Mouse (Mus musculus): ENCODE results near the gene Nlgn3. TPM values are rescaled to one million over a fixed set of nuclear protein-coding genes. Genes with fewer than 3 reads are reported as not detected.
A peak's percentile ranks its signal among the peaks of the same experiment; 100 is the strongest.
"Not testable (repeated sequence)": the region's sequence is repeated elsewhere in the genome, so short reads cannot be mapped to it uniquely, and the experiment has no call there.

The Nlgn3 gene
- polyA plus RNA-seq, 2 experiments, result 0.05 to 0.06 TPM

GRCm38 (mm10) chrX:101345456-101345855 lies 46.5 kb downstream of the Nlgn3 start:
- TF ChIP-seq EP300 (IDR thresholded peaks at IDR 0.05; ENCODE audit: low read depth) (no peak), CTCF (IDR thresholded peaks at IDR 0.05; ENCODE audit: low read depth) (no peak)
- ATAC-seq (ENCODE audit: insufficient read depth), result no peak
- Histone ChIP-seq H3K27me3 (ENCODE audit: control insufficient read depth, insufficient read depth, low read length) (no peaks in the 10 kb centered on the region), H3K27ac (no peak overlapping the region), H3K36me3 (replicated peaks; ENCODE audit: control insufficient read depth, insufficient read depth, low read depth) (no peaks in the 10 kb centered on the region), H3K4me3 (ENCODE audit: insufficient read depth in 1 of 2, low read depth in 2 of 2, low read length in 2 of 2) (no peak overlapping the region), H3K9me3 (ENCODE audit: control insufficient read depth, low read length) (no peaks in the 10 kb centered on the region), H3K4me1 (replicated peaks; ENCODE audit: control insufficient read depth in 2 of 2, insufficient read depth in 2 of 2, low read length in 1 of 2) (no peaks in the 10 kb centered on the region), H3K9ac (replicated peaks) (no peak overlapping the region), H3K4me2 (ENCODE audit: low read depth) (no peak overlapping the region)
- no peak for DNase-seq (ENCODE audit: low read depth in 3 of 3, low spot score in 3 of 3)
- WGBS (ENCODE audit: insufficient replicate concordance), result 39% methylated on average over 2 of the region's 2 CpGs

DNA sequence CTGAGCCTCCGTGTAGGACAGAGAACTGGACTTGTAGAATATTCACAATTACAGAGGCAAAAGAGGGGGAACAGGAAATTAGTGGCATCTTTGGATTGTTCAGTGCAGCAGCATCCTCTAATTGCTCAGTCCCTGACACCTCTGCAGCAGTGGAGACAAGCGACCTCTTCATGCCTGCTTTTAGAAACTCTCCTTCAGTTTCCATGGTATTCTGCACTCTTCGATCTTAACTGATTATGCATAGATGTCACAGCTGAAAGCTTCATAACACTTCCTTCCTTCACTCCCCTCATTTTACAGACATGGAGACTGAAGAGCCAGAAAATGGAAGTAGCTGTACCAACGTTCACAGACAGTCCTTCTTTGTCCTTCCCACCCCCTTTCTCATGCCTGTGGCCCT lies 47.5 kb downstream of the Nlgn3 start:
- no peak overlapping the region for H3K4me2 ChIP-seq (ENCODE audit: low read depth)
- no peak overlapping the region for H3K9ac ChIP-seq (replicated peaks)
- H3K9me3 ChIP-seq (ENCODE audit: control insufficient read depth, low read length), result no peaks in the 10 kb centered on the region
- ATAC-seq (ENCODE audit: insufficient read depth), result no peak
- WGBS (ENCODE audit: insufficient replicate concordance), result 17% methylated on average over 4 of the region's 4 CpGs
- no peak for TF ChIP-seq EP300 (IDR thresholded peaks at IDR 0.05; ENCODE audit: low read depth)
- no peak for TF ChIP-seq CTCF (IDR thresholded peaks at IDR 0.05; ENCODE audit: low read depth)
- DNase-seq (ENCODE audit: low read depth in 3 of 3, low spot score in 3 of 3), result no peak
- no peaks in the 10 kb centered on the region for H3K36me3 ChIP-seq (replicated peaks; ENCODE audit: control insufficient read depth, insufficient read depth, low read depth)
- H3K4me1 ChIP-seq (replicated peaks; ENCODE audit: control insufficient read depth in 2 of 2, insufficient read depth in 2 of 2, low read length in 1 of 2), result peaks cover 0 to 2% of the 10 kb centered on the region in 2 experiments; a peak in 2 of 4 replicates
- no peak overlapping the region for H3K4me3 ChIP-seq (ENCODE audit: insufficient read depth in 1 of 2, low read depth in 2 of 2, low read length in 2 of 2)
- no peak overlapping the region for H3K27ac ChIP-seq
- no peaks in the 10 kb centered on the region for H3K27me3 ChIP-seq (ENCODE audit: control insufficient read depth, insufficient read depth, low read length)

GRCm38 (mm10) chrX:101351188-101351587 lies 52.2 kb downstream of the Nlgn3 start:
- H3K9me3 ChIP-seq (ENCODE audit: control insufficient read depth, low read length), result no peaks in the 10 kb centered on the region
- H3K27me3 ChIP-seq (ENCODE audit: control insufficient read depth, insufficient read depth, low read length), result no peaks in the 10 kb centered on the region
- no peak for TF ChIP-seq CTCF (IDR thresholded peaks at IDR 0.05; ENCODE audit: low read depth)
- peak; percentile 30; the same call in 1 of the 2 replicates for TF ChIP-seq EP300 (IDR thresholded peaks at IDR 0.05; ENCODE audit: low read depth)
- 0 out of 2 replicates have a peak overlapping the region, but pooled peaks have one; percentile 15 for H3K4me2 ChIP-seq (ENCODE audit: low read depth)
- ATAC-seq (ENCODE audit: insufficient read depth), result peak; percentile 55; the same call in 1 of the 2 replicates
- 38% methylated on average over 4 of the region's 4 CpGs for WGBS (ENCODE audit: insufficient replicate concordance)
- H3K27ac ChIP-seq, result no peak overlapping the region
- no peak overlapping the region for H3K4me3 ChIP-seq (ENCODE audit: insufficient read depth in 1 of 2, low read depth in 2 of 2, low read length in 2 of 2)
- H3K4me1 ChIP-seq (replicated peaks; ENCODE audit: control insufficient read depth in 2 of 2, insufficient read depth in 2 of 2, low read length in 1 of 2), result peaks cover 0 to 2% of the 10 kb centered on the region in 2 experiments; a peak in 2 of 4 replicates
- H3K9ac ChIP-seq (replicated peaks), result no peak overlapping the region
- no peaks in the 10 kb centered on the region for H3K36me3 ChIP-seq (replicated peaks; ENCODE audit: control insufficient read depth, insufficient read depth, low read depth)
- peak in 2 of 3 experiments; percentile 29 to 33 for DNase-seq (ENCODE audit: low read depth in 3 of 3, low spot score in 3 of 3)

DNA sequence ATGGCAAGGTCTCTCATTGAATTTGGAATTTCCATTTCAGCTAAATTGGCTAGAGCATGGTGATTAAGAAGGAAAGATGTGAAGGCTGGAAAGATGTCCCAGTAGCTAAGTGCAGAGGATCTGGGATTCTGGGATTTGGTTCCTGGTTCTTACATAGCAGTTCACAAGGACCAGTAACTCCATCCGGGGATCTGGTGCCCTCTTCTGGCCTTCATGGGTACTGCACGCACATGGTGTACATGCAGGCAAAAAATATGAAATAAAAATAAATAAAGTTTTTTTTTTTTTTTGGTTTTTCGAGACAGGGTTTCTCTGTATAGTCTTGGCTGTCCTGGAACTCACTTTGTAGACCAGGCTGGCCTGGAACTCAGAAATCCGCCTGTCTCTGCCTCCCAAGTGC lies 59.9 kb downstream of the Nlgn3 start:
- 40% methylated on average over 3 of the region's 4 CpGs for WGBS (ENCODE audit: insufficient replicate concordance)
- ATAC-seq (ENCODE audit: insufficient read depth); H3K9ac ChIP-seq (replicated peaks); H3K9me3 ChIP-seq (ENCODE audit: control insufficient read depth, low read length); H3K27me3 ChIP-seq (ENCODE audit: control insufficient read depth, insufficient read depth, low read length); H3K4me1 ChIP-seq (replicated peaks; ENCODE audit: control insufficient read depth in 2 of 2, insufficient read depth in 2 of 2, low read length in 1 of 2); H3K27ac ChIP-seq; H3K36me3 ChIP-seq (replicated peaks; ENCODE audit: control insufficient read depth, insufficient read depth, low read depth); H3K4me2 ChIP-seq (ENCODE audit: low read depth); H3K4me3 ChIP-seq (ENCODE audit: insufficient read depth in 1 of 2, low read depth in 2 of 2, low read length in 2 of 2): not testable (repeated sequence)
- TF ChIP-seq CTCF (IDR thresholded peaks at IDR 0.05; ENCODE audit: low read depth), result peak; percentile 64
- DNase-seq (ENCODE audit: low read depth in 3 of 3, low spot score in 3 of 3), result peak in 1 of 3 experiments; percentile 3

DNA sequence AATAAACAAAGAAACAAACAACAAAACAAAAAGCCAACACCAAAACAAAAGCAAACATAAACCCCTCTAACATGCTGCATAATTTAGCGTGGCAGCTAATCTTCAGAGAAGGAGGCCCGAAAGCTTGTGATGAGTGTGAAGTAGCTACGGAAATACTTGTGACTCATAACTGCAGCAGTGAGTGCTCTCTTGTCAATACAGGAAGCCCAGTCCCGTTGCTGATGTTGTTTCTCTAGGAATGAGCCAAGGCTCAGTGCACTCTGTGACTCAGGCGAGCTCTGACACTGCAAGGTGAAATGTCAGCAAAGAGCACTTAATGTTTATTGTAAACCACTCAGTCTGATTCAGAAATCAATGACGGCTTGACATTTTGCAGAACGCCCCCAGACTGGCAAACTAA lies 70.0 kb downstream of the Nlgn3 start:
- no peaks in the 10 kb centered on the region for H3K9me3 ChIP-seq (ENCODE audit: control insufficient read depth, low read length)
- DNase-seq (ENCODE audit: low read depth in 3 of 3, low spot score in 3 of 3), result no peak

More for the DNA sequence above, 70.0 kb downstream of the Nlgn3 start:
- no peak overlapping the region for H3K9ac ChIP-seq (replicated peaks)
- no peaks in the 10 kb centered on the region; the same call in 1 of the 2 replicates for H3K27me3 ChIP-seq (ENCODE audit: control insufficient read depth, insufficient read depth, low read length)
- no peak overlapping the region for H3K27ac ChIP-seq
- no peak for ATAC-seq (ENCODE audit: insufficient read depth)
- H3K36me3 ChIP-seq (replicated peaks; ENCODE audit: control insufficient read depth, insufficient read depth, low read depth), result no peaks in the 10 kb centered on the region
- TF ChIP-seq CTCF (IDR thresholded peaks at IDR 0.05; ENCODE audit: low read depth) (no peak), EP300 (IDR thresholded peaks at IDR 0.05; ENCODE audit: low read depth) (no peak)
- no peak overlapping the region for H3K4me3 ChIP-seq (ENCODE audit: insufficient read depth in 1 of 2, low read depth in 2 of 2, low read length in 2 of 2)
- H3K4me2 ChIP-seq (ENCODE audit: low read depth), result no peak overlapping the region
- WGBS (ENCODE audit: insufficient replicate concordance), result 49% methylated on average over 7 of the region's 7 CpGs
- H3K4me1 ChIP-seq (replicated peaks; ENCODE audit: control insufficient read depth in 2 of 2, insufficient read depth in 2 of 2, low read length in 1 of 2), result no peaks in the 10 kb centered on the region; a peak in 1 of 4 replicates

All from liver, embryonic 14.5 days (tissue).